Mouse (Mus musculus): Measurements from ENCODE around the gene Rps6ka1. TPM values are rescaled to one million over a fixed set of nuclear protein-coding genes. Genes with fewer than 3 reads are reported as not detected.

Gene Rps6ka1
- polyA plus RNA-seq, 1 experiment = 12.8 TPM

GRCm38 (mm10) chr4:133898151-133898550, 10.6 kb upstream of the Rps6ka1 start:
- DNase-seq (ENCODE audit: extremely low spot score in 1 of 2, low spot score in 1 of 2) = no peak

- no peak for DNase-seq (ENCODE audit: extremely low spot score in 1 of 2, low spot score in 1 of 2)
These were observed 9.9 kb upstream of the Rps6ka1 start for GRCm38 (mm10) chr4:133897431-133897891.

GRCm38 (mm10) chr4:133896984-133897383, 9.4 kb upstream of the Rps6ka1 start:
- no peak for DNase-seq (ENCODE audit: extremely low spot score in 1 of 2, low spot score in 1 of 2)

- DNase-seq (ENCODE audit: extremely low spot score in 1 of 2, low spot score in 1 of 2) = no peak
These were observed 8.4 kb upstream of the Rps6ka1 start for GRCm38 (mm10) chr4:133896002-133896401.

GRCm38 (mm10) chr4:133887249-133887648, 348 bp downstream of the Rps6ka1 start:
- DNase-seq (ENCODE audit: extremely low spot score in 1 of 2, low spot score in 1 of 2) = no peak

- no peak for DNase-seq (ENCODE audit: extremely low spot score in 1 of 2, low spot score in 1 of 2)
These were observed 1.6 kb downstream of the Rps6ka1 start for GRCm38 (mm10) chr4:133885991-133886501.

- no peak for DNase-seq (ENCODE audit: extremely low spot score in 1 of 2, low spot score in 1 of 2)
These were observed 2.3 kb downstream of the Rps6ka1 start for GRCm38 (mm10) chr4:133885331-133885730.

- DNase-seq (ENCODE audit: extremely low spot score in 1 of 2, low spot score in 1 of 2) = no peak
These were observed 2.7 kb downstream of the Rps6ka1 start for GRCm38 (mm10) chr4:133884888-133885287.

- no peak for DNase-seq (ENCODE audit: extremely low spot score in 1 of 2, low spot score in 1 of 2)
These were observed 3.4 kb downstream of the Rps6ka1 start for GRCm38 (mm10) chr4:133884127-133884753.

GRCm38 (mm10) chr4:133881851-133882250, 5.7 kb downstream of the Rps6ka1 start:
- DNase-seq (ENCODE audit: extremely low spot score in 1 of 2, low spot score in 1 of 2) = no peak

- no peak for DNase-seq (ENCODE audit: extremely low spot score in 1 of 2, low spot score in 1 of 2)
These were observed 6.2 kb downstream of the Rps6ka1 start for GRCm38 (mm10) chr4:133881399-133881798.

- DNase-seq (ENCODE audit: extremely low spot score in 1 of 2, low spot score in 1 of 2) = no peak
These were observed 8.3 kb downstream of the Rps6ka1 start for GRCm38 (mm10) chr4:133879145-133879902.

GRCm38 (mm10) chr4:133877850-133878755, 9.5 kb downstream of the Rps6ka1 start:
- DNase-seq (ENCODE audit: extremely low spot score in 1 of 2, low spot score in 1 of 2) = no peak

GRCm38 (mm10) chr4:133874865-133875517, 12.6 kb downstream of the Rps6ka1 start:
- DNase-seq (ENCODE audit: extremely low spot score in 1 of 2, low spot score in 1 of 2) = no peak

- DNase-seq (ENCODE audit: extremely low spot score in 1 of 2, low spot score in 1 of 2) = no peak
These were observed 13.4 kb downstream of the Rps6ka1 start for GRCm38 (mm10) chr4:133873926-133874864.

- DNase-seq (ENCODE audit: extremely low spot score in 1 of 2, low spot score in 1 of 2) = no peak
These were observed 14.2 kb downstream of the Rps6ka1 start for GRCm38 (mm10) chr4:133873431-133873851.

GRCm38 (mm10) chr4:133872812-133873300, 14.7 kb downstream of the Rps6ka1 start:
- no peak for DNase-seq (ENCODE audit: extremely low spot score in 1 of 2, low spot score in 1 of 2)

- DNase-seq (ENCODE audit: extremely low spot score in 1 of 2, low spot score in 1 of 2) = no peak
These were observed 15.3 kb downstream of the Rps6ka1 start for GRCm38 (mm10) chr4:133872222-133872811.

- DNase-seq (ENCODE audit: extremely low spot score in 1 of 2, low spot score in 1 of 2) = no peak
These were observed 22.4 kb downstream of the Rps6ka1 start for GRCm38 (mm10) chr4:133865231-133865630.
